Mouse (Mus musculus): ENCODE measurements around the gene Cda.
A peak's percentile ranks its signal among the peaks of the same experiment; 100 is the strongest.

The Cda gene

GRCm38 (mm10) chr4:138367641-138368497 is at the start of gene Cda:
Gene Cda, minus strand, starts transcription at chr4:138367992.
- ATAC-seq (ENCODE audit: low TSS enrichment): peak; percentile 69; the same call in 1 of the 2 replicates

DNA sequence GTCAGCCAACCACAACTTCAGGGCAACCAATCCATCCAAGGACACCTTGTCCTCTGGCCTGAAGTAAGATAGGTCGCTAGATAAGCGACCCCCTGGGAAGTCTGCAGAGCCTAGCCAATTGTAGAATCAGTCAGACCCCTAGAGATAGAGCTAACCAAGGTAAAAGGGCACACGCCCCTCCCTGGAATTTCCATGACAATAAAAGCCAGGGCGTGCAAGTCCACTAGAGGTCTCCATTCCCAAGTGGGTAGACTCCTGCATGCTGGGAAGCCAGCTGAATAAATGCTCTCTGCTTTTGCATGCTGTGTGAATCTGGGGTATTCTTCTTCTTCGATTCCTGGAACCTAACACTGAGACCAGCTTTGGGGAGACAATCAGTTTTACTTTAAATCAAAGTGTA is 48.6 kb upstream of the Cda start:
- no peak for ATAC-seq (ENCODE audit: low TSS enrichment)

DNA sequence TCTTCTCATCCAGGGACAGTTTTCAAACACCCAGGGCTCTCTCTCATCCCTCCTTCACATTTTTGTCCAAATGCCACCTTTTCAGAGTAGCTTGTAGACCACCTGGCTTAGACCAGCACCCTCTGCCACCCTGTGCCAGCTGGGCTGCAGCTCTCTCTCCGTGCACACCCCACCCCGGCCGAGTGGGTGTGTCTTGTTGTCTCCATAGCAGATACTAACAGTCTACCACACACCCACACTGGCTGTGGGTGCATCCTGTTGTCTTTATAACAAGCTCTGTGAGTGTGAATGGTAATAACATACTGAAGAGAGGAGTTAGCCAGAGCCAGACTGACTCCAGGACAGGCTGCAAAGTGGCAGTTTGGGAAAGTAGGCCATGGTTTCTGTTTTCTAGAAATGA is 48.2 kb upstream of the Cda start:
- ATAC-seq (ENCODE audit: low TSS enrichment): peak; percentile 57

- ATAC-seq (ENCODE audit: low TSS enrichment): peak; percentile 93
These were observed 46.9 kb upstream of the Cda start for GRCm38 (mm10) chr4:138414725-138415124.

- no peak for ATAC-seq (ENCODE audit: low TSS enrichment)
These were observed 43.8 kb upstream of the Cda start for GRCm38 (mm10) chr4:138411504-138412121.

DNA sequence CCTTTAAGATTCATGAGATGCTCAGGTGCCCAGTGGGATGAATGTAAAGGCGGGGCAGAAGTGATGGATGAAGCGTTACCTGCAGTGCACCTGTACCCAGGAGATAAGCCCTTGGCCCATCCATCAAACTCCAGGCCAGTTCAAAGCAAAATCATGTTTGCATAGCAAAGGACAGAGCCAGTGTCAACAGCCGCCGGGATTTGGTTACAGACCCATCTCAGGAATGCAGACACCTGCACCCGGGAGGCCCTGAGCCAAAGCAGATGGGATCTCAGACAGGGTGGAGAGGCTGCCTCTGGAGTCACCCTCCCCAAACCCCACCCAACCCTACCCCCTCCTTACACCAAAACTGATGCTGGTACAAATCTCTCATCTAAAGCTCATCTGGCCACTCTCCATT is 43.2 kb upstream of the Cda start:
- ATAC-seq (ENCODE audit: low TSS enrichment): no peak

DNA sequence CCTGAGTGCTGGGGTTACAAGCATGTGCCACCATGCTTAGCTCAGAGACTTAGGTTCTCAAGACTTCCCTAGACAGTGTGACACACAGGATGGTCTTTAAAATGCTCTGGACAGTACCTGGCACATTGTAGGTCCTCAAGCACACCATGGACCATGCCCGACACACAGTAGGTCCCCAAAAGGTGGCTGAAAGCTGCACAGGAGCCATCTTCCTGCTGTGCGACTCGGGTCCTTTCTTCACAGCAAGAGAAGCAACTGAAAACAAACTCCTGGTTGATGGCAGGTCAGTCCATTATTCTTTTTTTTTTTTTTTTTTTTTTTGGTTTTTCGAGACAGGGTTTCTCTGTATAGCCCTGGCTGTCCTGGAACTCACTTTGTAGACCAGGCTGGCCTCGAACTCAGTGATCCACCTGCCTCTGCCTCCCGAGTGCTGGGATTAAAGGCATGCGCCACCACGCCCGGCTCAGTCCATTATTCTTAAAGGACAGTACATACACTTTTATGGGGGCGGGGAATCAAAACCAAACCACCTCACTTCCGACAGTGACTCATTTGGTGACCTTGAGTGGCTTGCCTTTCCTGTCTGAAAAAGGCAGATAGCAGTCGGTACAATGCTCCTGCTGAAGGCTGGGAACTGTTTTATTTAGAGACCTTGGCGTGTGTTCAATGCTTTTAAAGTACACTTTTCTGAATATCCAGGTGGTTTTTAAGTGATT is 39.8 kb upstream of the Cda start:
- no peak for ATAC-seq (ENCODE audit: low TSS enrichment)

DNA sequence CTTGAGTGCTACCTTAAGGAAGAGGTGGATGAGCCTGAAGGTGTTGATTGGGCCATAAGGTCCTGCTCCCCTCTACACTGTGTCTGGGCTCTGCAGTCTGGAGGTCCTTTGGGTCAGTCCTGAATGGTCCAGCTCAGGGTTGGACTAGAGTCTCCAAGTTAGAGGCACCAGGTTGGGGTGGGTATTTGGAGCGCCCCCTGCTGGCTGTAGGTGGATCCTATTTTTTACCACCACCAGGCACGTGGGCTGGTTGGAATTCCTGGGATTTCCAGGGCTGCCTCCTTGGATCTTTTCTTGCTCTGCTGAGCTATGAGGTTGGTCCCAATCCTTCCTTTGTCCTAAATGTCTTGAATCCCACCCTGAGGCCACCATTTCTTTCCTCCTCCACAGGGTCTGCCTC is 37.0 kb upstream of the Cda start:
- ATAC-seq (ENCODE audit: low TSS enrichment): no peak; the same call in 1 of the 2 replicates

- peak; percentile 13 for ATAC-seq (ENCODE audit: low TSS enrichment)
These were observed 28.9 kb upstream of the Cda start for GRCm38 (mm10) chr4:138396711-138397110.

GRCm38 (mm10) chr4:138395971-138396645 is 28.3 kb upstream of the Cda start, which contains the start of gene Fam43b:
Gene Fam43b, minus strand, starts transcription at chr4:138396528.
- ATAC-seq (ENCODE audit: low TSS enrichment): peak; percentile 86

GRCm38 (mm10) chr4:138395087-138395970 is 27.5 kb upstream of the Cda start:
- peak; percentile 41 for ATAC-seq (ENCODE audit: low TSS enrichment)

DNA sequence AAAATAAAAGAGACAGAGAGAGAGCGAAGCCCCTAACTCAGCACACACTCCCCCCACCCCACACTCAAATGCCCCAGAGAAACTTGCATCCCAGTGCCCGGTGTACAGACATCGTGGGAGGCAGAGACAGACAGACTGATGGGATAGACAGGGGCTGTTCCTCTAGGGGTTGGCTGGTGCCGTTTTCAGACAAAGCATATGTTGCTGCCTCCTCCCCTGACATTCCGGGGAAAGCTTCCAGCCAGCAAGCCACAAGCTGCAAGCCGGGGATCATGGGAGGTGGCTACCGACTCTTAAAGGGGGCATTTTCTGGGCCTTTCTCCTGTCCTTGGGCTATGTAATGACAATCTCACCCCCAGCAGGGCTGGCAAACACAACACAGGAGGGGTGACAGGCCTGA is 25.9 kb upstream of the Cda start:
- no peak for ATAC-seq (ENCODE audit: low TSS enrichment)

DNA sequence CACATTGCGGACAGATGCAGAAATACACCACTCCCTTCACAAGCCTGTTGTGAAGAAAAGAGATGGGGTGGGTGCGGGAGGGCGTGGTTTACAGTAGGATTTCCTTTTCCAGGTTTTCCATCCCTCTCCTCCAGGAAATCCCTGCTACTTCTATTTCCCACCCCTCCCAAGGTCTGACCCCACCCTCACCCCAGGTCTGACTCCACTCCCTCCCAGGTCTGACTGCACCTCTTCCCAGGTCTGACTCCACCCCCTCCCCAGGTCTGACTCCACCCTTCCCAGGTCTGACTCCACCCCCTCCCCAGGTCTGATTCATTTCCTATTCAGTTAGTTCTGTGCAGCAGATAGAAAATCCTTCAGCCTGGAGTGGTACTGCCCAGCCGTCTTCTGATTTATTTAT is 16.0 kb upstream of the Cda start:
- ATAC-seq (ENCODE audit: low TSS enrichment): no peak

DNA sequence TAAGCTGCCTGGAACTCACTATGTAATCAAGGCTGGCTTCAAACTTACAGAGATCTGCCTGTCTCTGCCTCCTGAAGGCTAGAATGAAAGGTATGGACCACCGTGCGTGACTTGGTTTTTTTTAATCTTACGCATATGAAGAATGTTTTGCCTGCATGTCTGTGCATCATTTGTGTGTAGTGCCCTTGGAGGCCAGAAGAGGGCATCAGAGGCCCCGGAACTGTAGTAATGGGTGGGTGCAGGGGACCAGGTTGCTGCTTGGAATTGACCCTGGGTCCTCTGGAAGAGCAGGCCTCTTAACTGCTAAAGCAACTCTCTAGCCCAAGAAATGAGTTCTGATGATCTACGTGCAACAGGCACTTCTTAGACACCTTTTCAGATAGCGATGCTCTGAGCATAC is 14.7 kb upstream of the Cda start:
- no peak for ATAC-seq (ENCODE audit: low TSS enrichment)

- ATAC-seq (ENCODE audit: low TSS enrichment): no peak
These were observed 12.4 kb upstream of the Cda start for GRCm38 (mm10) chr4:138380132-138380689.

DNA sequence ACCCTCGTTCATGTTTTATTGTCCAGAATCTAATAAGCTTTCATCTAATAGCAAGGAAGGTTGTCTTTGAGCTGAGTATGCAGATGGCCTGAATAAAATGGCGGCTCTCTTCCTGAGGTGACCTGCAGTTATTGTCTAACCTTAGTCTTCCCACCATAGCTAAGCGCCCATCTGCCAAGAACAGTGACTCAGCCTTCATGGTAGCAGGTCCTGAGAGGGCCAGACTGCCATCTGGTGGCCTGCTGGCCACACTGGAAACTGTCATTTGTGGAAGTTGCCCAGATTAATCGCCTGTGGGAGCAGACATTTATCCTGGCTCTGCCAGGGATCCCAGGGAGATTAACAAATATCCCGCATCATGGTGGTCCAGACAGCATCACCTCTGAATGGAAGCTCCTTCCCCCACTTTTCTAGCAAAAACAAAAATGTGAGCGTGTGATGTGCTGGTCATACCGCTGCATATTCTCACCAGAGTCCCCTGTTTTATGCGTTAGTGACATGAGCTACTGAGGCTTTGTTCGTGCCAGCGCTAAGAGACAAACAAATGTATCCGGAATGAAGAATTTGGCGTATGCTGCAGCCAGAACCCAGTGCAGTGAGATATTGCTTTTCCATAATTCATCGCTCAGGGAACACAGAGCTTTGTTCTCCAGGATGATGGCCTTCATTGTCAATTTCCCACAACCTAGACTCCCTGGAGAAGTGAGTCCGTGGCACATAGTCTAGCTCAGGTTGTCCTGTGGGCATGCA is 11.5 kb upstream of the Cda start:
- peak; percentile 76; the same call in 1 of the 2 replicates for ATAC-seq (ENCODE audit: low TSS enrichment)

DNA sequence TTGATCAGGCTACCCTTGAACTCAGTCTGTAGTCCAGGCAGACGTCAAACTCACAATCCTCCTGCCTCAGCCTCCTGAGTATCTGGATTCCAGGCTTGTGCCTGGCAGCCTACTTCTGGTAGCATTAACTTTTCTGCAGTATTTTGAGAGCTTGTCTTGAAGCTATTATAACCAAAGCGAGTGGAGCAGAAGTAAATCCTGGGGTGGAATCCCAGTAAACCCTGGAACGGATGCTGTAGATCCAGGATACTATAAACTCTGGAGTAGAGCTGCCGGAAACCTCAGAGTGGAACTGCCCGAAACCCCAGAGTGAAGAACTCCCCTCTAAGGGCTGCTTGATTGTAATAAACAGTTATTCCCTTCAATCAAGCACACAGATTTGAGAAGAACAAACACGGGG is 9.7 kb upstream of the Cda start:
- ATAC-seq (ENCODE audit: low TSS enrichment): no peak

- ATAC-seq (ENCODE audit: low TSS enrichment): no peak
These were observed 7.3 kb upstream of the Cda start for GRCm38 (mm10) chr4:138375117-138375516.

DNA sequence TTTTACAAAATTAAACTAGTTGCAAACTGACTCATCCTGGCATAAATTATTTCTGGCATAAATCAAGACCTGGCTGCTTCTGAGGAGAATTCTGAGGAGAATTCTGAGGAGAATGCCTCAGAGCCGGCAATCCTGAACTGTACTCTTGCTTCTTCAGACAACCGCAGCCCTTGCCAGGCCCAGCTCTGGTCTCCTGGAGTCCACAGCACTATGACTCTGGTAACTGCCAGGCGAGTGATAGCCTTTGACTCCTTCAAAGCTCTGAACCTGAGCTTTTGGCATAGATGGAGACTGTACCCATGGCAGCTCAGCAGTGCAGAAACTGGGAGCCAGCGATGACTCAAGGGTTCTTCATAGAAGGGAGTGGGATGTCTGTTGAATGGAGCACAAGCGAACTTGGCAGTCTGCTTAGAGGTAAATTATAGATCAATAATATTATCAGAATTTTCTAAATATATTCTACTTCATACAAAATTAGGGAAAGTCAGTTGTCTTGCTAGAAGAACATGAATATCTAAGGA is 3.3 kb upstream of the Cda start:
- ATAC-seq (ENCODE audit: low TSS enrichment): no peak; the same call in 1 of the 2 replicates
